Mouse (Mus musculus): ENCODE results near the gene Ppil4. TPM values are rescaled to one million over a fixed set of nuclear protein-coding genes. Genes with fewer than 3 reads are reported as not detected.

Ppil4 gene
- 3.6 and 4.4 TPM in 2 replicates for polyA plus RNA-seq (2012; rRNA removed)

GRCm38 (mm10) chr10:7792751-7793385, at the start of gene Ppil4, which contains the start of gene Ginm1:
TSS of gene Ppil4 (plus strand) at chr10:7792891.
TSS of gene Ginm1 (minus strand) at chr10:7792824.

GRCm38 (mm10) chr10:7832171-7832676, 39.5 kb downstream of the Ppil4 start, which contains the start of gene Zc3h12d:
TSS of gene Zc3h12d (plus strand) at chr10:7832470.

Other genes starting within 250 kb of the Ppil4 start
- gene Lrp11, start 203.1 kb upstream of the Ppil4 start, polyA plus RNA-seq (2012; rRNA removed): 9.0 and 10.5 TPM in 2 replicates
- gene Nup43, start 125.4 kb upstream of the Ppil4 start, polyA plus RNA-seq (2012; rRNA removed): 2.9 and 4.1 TPM in 2 replicates
- gene Pcmt1, start 111.8 kb upstream of the Ppil4 start, polyA plus RNA-seq (2012; rRNA removed): 21.0 and 24.1 TPM in 2 replicates
- 8.4 and 9.3 TPM in 2 replicates for gene Lats1, start 111.7 kb upstream of the Ppil4 start, polyA plus RNA-seq (2012; rRNA removed)
- 1.4 and 2.1 TPM in 2 replicates for gene Katna1, start 66.9 kb upstream of the Ppil4 start, polyA plus RNA-seq (2012; rRNA removed)
- 34.2 and 43.5 TPM in 2 replicates for gene Ginm1, start 67 bp upstream of the Ppil4 start, polyA plus RNA-seq (2012; rRNA removed)
- 6.1 and 6.2 TPM in 2 replicates for gene Zc3h12d, start 39.6 kb downstream of the Ppil4 start, polyA plus RNA-seq (2012; rRNA removed)
- gene Tab2, start 163.3 kb downstream of the Ppil4 start, polyA plus RNA-seq (2012; rRNA removed): 15.6 and 15.9 TPM in 2 replicates